Mouse (Mus musculus) lung, adult 2 months (tissue): ENCODE results near the gene Ptpn5.

Experiments
- CTCF ChIP-seq: fragments of 200-500 bp; IDR thresholded peaks from 2 replicates; pipeline ENCODE4 v1.5.1; 2011; ENCODE audit warnings: mild to moderate bottlenecking, low read length, control low read depth; ENCODE audit not compliant: insufficient read depth
- POLR2A ChIP-seq: fragments of 200-500 bp; IDR thresholded peaks from 2 replicates; pipeline ENCODE4 v1.6.1; 2011; ENCODE audit warnings: low read depth, mild to moderate bottlenecking, control low read depth, low read length, borderline replicate concordance; ENCODE audit errors: extremely low read depth

- no peak for TF ChIP-seq CTCF
- no peak for TF ChIP-seq POLR2A
These were observed 588 bp downstream of the Ptpn5 start for GRCm38 (mm10) chr7:47132931-47133260.
